Mouse (Mus musculus) left cerebral cortex, adult 2 months (tissue): ENCODE data around the gene Csmd2. TPM values are rescaled to one million over a fixed set of nuclear protein-coding genes. Genes with fewer than 3 reads are reported as not detected.

Source experiments
- DNase-seq, 2 experiments: peaks; one replicate each; pipeline ENCODE4 v3.0.0; 2021 to 2022; ENCODE audit warnings: low spot score in 2 of 2, mixed read lengths in 1 of 2; ENCODE audit errors: extremely low spot score in 1 of 2
- H3K27ac ChIP-seq: fragments of 200-600 bp; 2 replicates; pipeline ENCODE4 v1.8.1; 2022
- H3K4me3 ChIP-seq: fragments of 200-600 bp; 2 replicates; pipeline ENCODE4 v1.8.1; 2022
- CTCF ChIP-seq: fragments of 200-600 bp; IDR thresholded peaks from 2 replicates; pipeline ENCODE4 v1.8.1; 2022; ENCODE audit warnings: antibody characterized with exemption, mild to moderate bottlenecking, moderate library complexity
- intact Hi-C: fragments of 180-260 bp; cut with DNase I; formaldehyde crosslinking; loops from one replicate; pipeline ENCODE4 v1.15.1; 2025
- total RNA-seq, 2 experiments: library from RNA; stranded (reverse); gene quantifications; 2 replicates each; pipeline ENCODE4 v1.2.3; 2021

Csmd2 gene
- total RNA-seq, 2 experiments from 2014 or later = 61.9 to 63.0 TPM

DNA sequence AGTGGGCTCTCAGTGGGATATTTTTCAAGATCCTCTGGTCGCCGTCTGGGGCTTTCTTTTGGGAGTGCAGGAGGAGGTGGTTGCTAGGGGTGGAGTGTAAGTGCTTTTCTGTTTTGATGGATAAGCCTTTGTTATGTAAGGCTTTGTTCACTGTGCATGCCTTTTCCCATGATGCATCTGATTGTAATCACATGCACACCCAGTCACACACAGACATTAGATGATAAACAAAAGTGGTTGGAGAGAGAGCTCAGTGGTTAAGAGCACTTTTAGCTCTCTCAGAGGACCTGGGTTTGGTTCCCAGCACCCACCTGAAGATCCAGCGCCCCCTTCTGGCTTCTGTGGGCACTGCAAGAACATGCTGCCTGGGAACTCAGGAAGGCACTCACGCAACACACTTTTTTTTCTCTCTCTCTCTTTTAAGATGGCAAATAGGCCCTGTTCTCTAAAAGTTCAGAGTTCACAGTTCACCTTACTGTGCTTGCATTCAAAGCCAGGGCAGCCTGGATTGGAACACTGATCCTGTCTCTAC lies 143.0 kb downstream of the Csmd2 start:
- TF ChIP-seq CTCF = peak; percentile 38
- Histone ChIP-seq H3K27ac (no peak overlapping the region), H3K4me3 (no peak overlapping the region)
- no peak for DNase-seq
- intact Hi-C loops = no loop called here

GRCm38 (mm10) chr4:128131666-128132065 lies 144.0 kb downstream of the Csmd2 start:
- intact Hi-C loops = no loop called here
- no peak for TF ChIP-seq CTCF

DNA sequence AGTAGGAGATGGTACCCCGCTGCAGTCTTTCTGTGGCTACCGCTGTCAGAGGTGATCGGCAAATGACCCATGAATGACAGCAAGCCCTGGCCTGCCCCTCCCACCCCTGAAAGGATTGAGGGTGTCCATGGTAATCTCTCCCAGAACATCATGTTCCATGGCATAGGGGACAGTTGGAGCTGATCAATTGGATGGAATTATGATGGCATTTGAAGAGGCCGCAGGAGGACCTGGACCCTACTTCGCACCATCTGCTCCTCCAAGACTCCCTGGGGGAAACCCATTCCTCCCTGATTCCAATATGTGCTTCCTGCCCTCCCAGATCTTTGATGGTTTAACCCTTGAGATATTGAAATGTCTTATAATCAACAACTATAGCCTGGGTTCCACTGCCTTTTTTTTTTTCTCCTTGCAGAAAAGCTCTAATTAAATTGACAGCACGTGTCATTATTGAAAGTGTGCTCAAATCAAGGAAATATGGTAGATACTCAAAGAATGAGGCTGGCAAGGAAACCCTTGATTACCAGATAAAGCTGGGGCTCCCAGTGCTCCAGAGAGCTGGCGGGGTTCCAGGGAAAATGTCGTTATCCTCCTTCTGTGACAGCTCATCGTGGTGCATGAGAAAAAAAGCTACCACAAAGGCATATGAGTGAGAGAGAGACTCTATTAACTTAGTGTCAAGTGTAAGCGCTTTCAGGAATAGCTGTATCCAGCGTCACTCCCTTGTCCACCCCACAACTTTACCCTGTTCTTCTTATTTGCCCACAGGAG lies 145.4 kb downstream of the Csmd2 start:
- Histone ChIP-seq H3K4me3 (no peak overlapping the region), H3K27ac (no peak overlapping the region)
- no peak for TF ChIP-seq CTCF
- DNase-seq = no peak
- intact Hi-C loops = no loop called here

More at GRCm38 (mm10) chr4:128131666-128132065, 144.0 kb downstream of the Csmd2 start:
- H3K27ac ChIP-seq = no peak overlapping the region
- DNase-seq = no peak
- no peak overlapping the region for H3K4me3 ChIP-seq

DNA sequence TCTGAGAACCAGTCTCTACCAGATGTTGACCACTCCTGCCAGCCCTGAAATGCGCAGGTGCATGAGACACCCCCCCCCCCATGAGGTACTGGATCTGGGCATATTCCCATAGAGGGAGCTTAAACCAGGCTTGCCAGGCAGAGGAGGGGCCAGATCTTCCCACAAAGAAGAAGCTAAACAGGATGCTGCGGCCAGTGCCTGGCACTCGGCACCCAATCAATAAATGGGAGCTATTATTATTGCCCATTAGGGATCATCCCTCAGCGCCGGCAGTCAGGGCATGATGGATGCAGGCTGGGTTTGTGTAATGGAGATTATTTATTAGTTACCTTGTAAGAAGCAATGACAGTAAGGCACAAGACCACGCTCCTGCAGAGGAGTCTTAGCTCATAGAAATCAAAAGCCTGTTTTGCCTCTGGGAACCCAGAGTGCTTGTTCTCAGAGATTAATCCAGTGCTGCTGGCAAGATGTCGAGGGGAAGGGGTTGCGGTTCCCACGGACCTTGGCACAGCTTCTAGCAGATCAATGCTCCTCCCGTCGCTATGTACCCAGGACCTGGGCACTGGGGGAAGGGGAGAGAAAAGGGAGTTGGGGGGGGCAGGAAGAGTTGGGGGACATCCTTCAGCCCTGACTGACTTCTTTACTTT lies 146.8 kb downstream of the Csmd2 start:
- TF ChIP-seq CTCF = no peak
- intact Hi-C loops = no loop called here
- DNase-seq = no peak
- H3K27ac ChIP-seq = no peak overlapping the region
- H3K4me3 ChIP-seq = no peak overlapping the region

GRCm38 (mm10) chr4:128135014-128135622 lies 147.5 kb downstream of the Csmd2 start:
- no peak for TF ChIP-seq CTCF
- no peak for DNase-seq
- intact Hi-C loops = no loop called here
- no peak overlapping the region for H3K27ac ChIP-seq
- H3K4me3 ChIP-seq = no peak overlapping the region

- H3K27ac ChIP-seq = no peak overlapping the region
- no peak overlapping the region for H3K4me3 ChIP-seq
- TF ChIP-seq CTCF = no peak
- intact Hi-C loops = no loop called here
- DNase-seq = no peak
Measured at GRCm38 (mm10) chr4:128139991-128140390, 152.3 kb downstream of the Csmd2 start.

GRCm38 (mm10) chr4:128141161-128142101 lies 153.8 kb downstream of the Csmd2 start:
- no peak for TF ChIP-seq CTCF
- DNase-seq = no peak
- Histone ChIP-seq H3K4me3 (no peak overlapping the region), H3K27ac (no peak overlapping the region)
- intact Hi-C loops = no loop called here

DNA sequence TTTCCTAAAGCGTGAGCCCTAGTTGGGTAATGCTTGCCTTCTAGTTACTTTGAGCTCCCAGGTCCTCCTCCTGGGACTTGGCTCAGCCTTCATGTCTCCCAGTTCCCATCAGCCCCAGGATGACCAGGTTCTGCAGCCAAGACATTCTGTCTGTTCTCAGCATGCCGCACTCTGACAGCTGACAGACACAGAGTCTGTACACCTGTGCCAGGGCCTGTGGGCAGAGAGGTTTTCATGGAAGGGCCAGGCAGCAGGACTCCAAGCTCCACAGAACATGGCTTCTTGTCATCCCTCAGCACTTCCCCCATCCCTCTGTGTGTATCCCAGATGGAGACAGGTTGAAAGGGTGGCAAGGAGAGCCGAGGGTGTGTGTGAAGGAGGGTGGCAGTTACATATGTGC lies 154.6 kb downstream of the Csmd2 start:
- no peak for DNase-seq
- H3K27ac ChIP-seq = peak overlapping the region; percentile 50; the same call in 1 of the 2 replicates
- intact Hi-C loops = no loop called here
- no peak overlapping the region for H3K4me3 ChIP-seq
- no peak for TF ChIP-seq CTCF

GRCm38 (mm10) chr4:128143147-128143546 lies 155.5 kb downstream of the Csmd2 start:
- TF ChIP-seq CTCF = no peak
- intact Hi-C loops = no loop called here
- Histone ChIP-seq H3K4me3 (no peak overlapping the region), H3K27ac (no peak overlapping the region)
- no peak for DNase-seq

GRCm38 (mm10) chr4:128149524-128149923 lies 161.9 kb downstream of the Csmd2 start:
- Histone ChIP-seq H3K27ac (no peak overlapping the region), H3K4me3 (no peak overlapping the region)
- intact Hi-C loops = no loop called here
- no peak for DNase-seq
- TF ChIP-seq CTCF = no peak

GRCm38 (mm10) chr4:128152066-128152465 lies 164.4 kb downstream of the Csmd2 start:
- intact Hi-C loops = no loop called here
- H3K27ac ChIP-seq = peak overlapping the region; percentile 19; the same call in 1 of the 2 replicates

More at GRCm38 (mm10) chr4:128152066-128152465, 164.4 kb downstream of the Csmd2 start:
- no peak for TF ChIP-seq CTCF
- no peak for DNase-seq
- H3K4me3 ChIP-seq = no peak overlapping the region
